Mouse (Mus musculus) CH12.LX (cell line): ENCODE results near the gene Fryl. TPM values are rescaled to one million over a fixed set of nuclear protein-coding genes. Genes with fewer than 3 reads are reported as not detected.

Source experiments
- DNase-seq: peaks from one replicate; pipeline ENCODE4 v3.0.0-alpha.2; 2013; ENCODE audit errors: extremely low read depth
- H3K27ac ChIP-seq: 2 replicates; pipeline ENCODE4 v1.5.1; 2012; ENCODE audit warnings: low read depth, mild to moderate bottlenecking, control low read depth, moderate library complexity; ENCODE audit not compliant: insufficient read depth
- H3K27me3 ChIP-seq: replicated peaks from 2 replicates; pipeline ENCODE3; 2012; ENCODE audit warnings: inconsistent platforms
- H3K36me3 ChIP-seq, 2 experiments: replicated peaks in 1 of 2; 2 replicates each; pipeline versions ENCODE3 to v1.6.1; 2012; ENCODE audit warnings: inconsistent platforms in 1 of 2, low read length in 1 of 2, mild to moderate bottlenecking in 1 of 2, mixed read lengths in 1 of 2, moderate library complexity in 1 of 2; ENCODE audit not compliant: control insufficient read depth in 1 of 2, insufficient read depth in 1 of 2
- H3K4me1 ChIP-seq, 2 experiments: 2 replicates each; pipeline ENCODE4 v1.6.1; 2012; ENCODE audit warnings: inconsistent platforms in 1 of 2, moderate library complexity in 1 of 2; ENCODE audit not compliant: insufficient read depth in 2 of 2, control insufficient read depth in 1 of 2
- H3K4me2 ChIP-seq: 2 replicates; pipeline ENCODE4 v1.6.1; 2012; ENCODE audit warnings: low read depth, mild to moderate bottlenecking, control low read depth; ENCODE audit not compliant: poor library complexity, insufficient read depth, severe bottlenecking
- H3K4me3 ChIP-seq, 3 experiments: fragments of 150-350 bp in 1 of 3; sonication (generic) in 1 of 3; replicated peaks in 1 of 3; 2 replicates each; pipeline versions ENCODE3 to v1.5.1; 2011 to 2012; ENCODE audit warnings: low read depth in 2 of 3, low read length in 2 of 3, mild to moderate bottlenecking in 2 of 3, moderate library complexity in 2 of 3, control low read depth in 1 of 3, improper control_type of control experiment in 1 of 3, inconsistent platforms in 1 of 3, mixed read lengths in 1 of 3; ENCODE audit not compliant: poor library complexity in 1 of 3
- H3K79me2 ChIP-seq: replicated peaks from 2 replicates; pipeline ENCODE4 v1.6.1; 2012; ENCODE audit warnings: mild to moderate bottlenecking, moderate library complexity; ENCODE audit not compliant: control insufficient read depth, poor library complexity, insufficient read depth, severe bottlenecking; ENCODE audit errors: extremely low read depth
- H3K9ac ChIP-seq: 2 replicates; pipeline ENCODE4 v1.6.1; 2012; ENCODE audit warnings: low read depth, mild to moderate bottlenecking, control low read depth, moderate library complexity; ENCODE audit not compliant: insufficient read depth
- H3K9me3 ChIP-seq: replicated peaks from 2 replicates; pipeline ENCODE3; 2012; ENCODE audit warnings: low read length, inconsistent platforms, mixed read lengths
- CHD2 ChIP-seq: IDR thresholded peaks from 2 replicates; pipeline ENCODE4 v1.6.1; 2011; ENCODE audit warnings: low read length, improper control_type of control experiment
- E2F4 ChIP-seq: IDR thresholded peaks from 2 replicates; pipeline ENCODE4 v1.6.1; 2011; ENCODE audit warnings: low read depth, low read length, improper control_type of control experiment; ENCODE audit not compliant: insufficient replicate concordance
- EP300 ChIP-seq: IDR thresholded peaks from 2 replicates; pipeline ENCODE4 v1.6.1; 2011; ENCODE audit warnings: low read length, improper control_type of control experiment
- HCFC1 ChIP-seq: IDR thresholded peaks from 2 replicates; pipeline ENCODE4 v1.6.1; 2012; ENCODE audit warnings: low read depth, mild to moderate bottlenecking, inconsistent platforms, low read length, improper control_type of control experiment
- IRF4 ChIP-seq: IDR thresholded peaks from 2 replicates; pipeline ENCODE4 v1.6.1; 2014; ENCODE audit warnings: low read depth, mild to moderate bottlenecking, inconsistent platforms, low read length, improper control_type of control experiment
- JUN ChIP-seq: IDR thresholded peaks from 2 replicates; pipeline ENCODE4 v1.6.1; 2011; ENCODE audit warnings: low read depth, mild to moderate bottlenecking, low read length, improper control_type of control experiment, moderate library complexity; ENCODE audit not compliant: insufficient read depth
- JUND ChIP-seq: conservative IDR thresholded peaks from 2 replicates; pipeline ENCODE4 v1.6.1; 2011; ENCODE audit warnings: low read depth, low read length, improper control_type of control experiment
- KAT2A ChIP-seq: IDR thresholded peaks from 2 replicates; pipeline ENCODE4 v1.6.1; 2012; ENCODE audit warnings: low read length, improper control_type of control experiment, inconsistent platforms; ENCODE audit not compliant: insufficient replicate concordance
- MAX ChIP-seq: IDR thresholded peaks from 2 replicates; pipeline ENCODE4 v1.6.1; 2011; ENCODE audit warnings: low read length, improper control_type of control experiment
- MAZ ChIP-seq: IDR thresholded peaks from 2 replicates; pipeline ENCODE4 v1.6.1; 2012; ENCODE audit warnings: low read depth, mild to moderate bottlenecking, inconsistent platforms, low read length, improper control_type of control experiment, moderate library complexity
- MEF2A ChIP-seq: IDR thresholded peaks from 2 replicates; pipeline ENCODE4 v1.6.1; 2014; ENCODE audit warnings: low read depth, mild to moderate bottlenecking, inconsistent platforms, low read length, improper control_type of control experiment, borderline replicate concordance
- MXI1 ChIP-seq: IDR thresholded peaks from 2 replicates; pipeline ENCODE4 v1.6.1; 2011; ENCODE audit warnings: mild to moderate bottlenecking, low read depth, low read length, improper control_type of control experiment
- NRF1 ChIP-seq: IDR thresholded peaks from 2 replicates; pipeline ENCODE4 v1.6.1; 2014; ENCODE audit warnings: low read depth, mild to moderate bottlenecking, inconsistent platforms, low read length, improper control_type of control experiment, moderate library complexity
- PAX5 ChIP-seq: IDR thresholded peaks from 2 replicates; pipeline ENCODE4 v1.6.1; 2012; ENCODE audit warnings: low read length, inconsistent platforms, mixed read lengths
- RCOR1 ChIP-seq: conservative IDR thresholded peaks from 2 replicates; pipeline ENCODE4 v1.6.1; 2012; ENCODE audit warnings: low read depth, mild to moderate bottlenecking, inconsistent platforms, low read length, improper control_type of control experiment
- SMC3 ChIP-seq: IDR thresholded peaks from 2 replicates; pipeline ENCODE4 v1.6.1; 2011; ENCODE audit warnings: low read depth, low read length, improper control_type of control experiment
- TCF12 ChIP-seq: IDR thresholded peaks from 2 replicates; pipeline ENCODE4 v1.6.1; 2014; ENCODE audit warnings: low read depth, mild to moderate bottlenecking, inconsistent platforms, low read length, improper control_type of control experiment
- UBTF ChIP-seq: IDR thresholded peaks from 2 replicates; pipeline ENCODE4 v1.6.1; 2012; ENCODE audit warnings: low read depth, mild to moderate bottlenecking, inconsistent platforms, low read length, improper control_type of control experiment, moderate library complexity
- USF1 ChIP-seq: IDR thresholded peaks from 2 replicates; pipeline ENCODE4 v1.6.1; 2014; ENCODE audit warnings: low read depth, mild to moderate bottlenecking, inconsistent platforms, low read length, improper control_type of control experiment
- USF2 ChIP-seq: conservative IDR thresholded peaks from 2 replicates; pipeline ENCODE4 v1.6.1; 2011; ENCODE audit warnings: low read depth, low read length, improper control_type of control experiment
- ZKSCAN1 ChIP-seq: IDR thresholded peaks from 2 replicates; pipeline ENCODE4 v1.6.1; 2012; ENCODE audit warnings: low read depth, inconsistent platforms, low read length, improper control_type of control experiment, borderline replicate concordance
- ZMIZ1 ChIP-seq: IDR thresholded peaks from 2 replicates; pipeline ENCODE4 v1.6.1; 2012; ENCODE audit warnings: low read depth, mild to moderate bottlenecking, inconsistent platforms, low read length, improper control_type of control experiment
- ZNF384 ChIP-seq: IDR thresholded peaks from 2 replicates; pipeline ENCODE4 v1.6.1; 2012; ENCODE audit warnings: low read depth, low read length, improper control_type of control experiment, inconsistent platforms
- dilution Hi-C: fragments of 300-500 bp; cut with MboI; formaldehyde crosslinking; loops from 2 replicates; pipeline ENCODE4 v1.14.3; 2020; ENCODE audit warnings: low sequenced_read_pairs; ENCODE audit not compliant: extremely low pct_unique_long_range_greater_than_20kb, extremely low pct_ligation_motif_present
- in situ Hi-C: fragments of 300-500 bp; cut with MboI; formaldehyde crosslinking; loops from 3 replicates; pipeline ENCODE4 v1.14.3; 2019; ENCODE audit warnings: low sequenced_read_pairs, low pct_ligation_motif_present, low pct_unique_long_range_greater_than_20kb, mixed read lengths
- polyA plus RNA-seq: library from polyadenylated mRNA; unstranded; fragments of >175 nt; gene quantifications from 2 replicates; pipeline ENCODE4 v1.2.1, GENCODE M21; 2012; ENCODE audit warnings: low read depth; ENCODE audit not compliant: insufficient read length
- total RNA-seq, 2 experiments: library from RNA; depleted of rRNA; stranded (reverse); fragments of 300-350 nt in 1 of 2; fragments of >200 nt in 1 of 2; gene quantifications; 2 replicates each; pipeline ENCODE4 v1.2.3; 2012 to 2014

Gene Fryl
- total and polyA plus RNA-seq, 3 experiments: 23.2 to 38.4 (median 31.3) TPM

DNA sequence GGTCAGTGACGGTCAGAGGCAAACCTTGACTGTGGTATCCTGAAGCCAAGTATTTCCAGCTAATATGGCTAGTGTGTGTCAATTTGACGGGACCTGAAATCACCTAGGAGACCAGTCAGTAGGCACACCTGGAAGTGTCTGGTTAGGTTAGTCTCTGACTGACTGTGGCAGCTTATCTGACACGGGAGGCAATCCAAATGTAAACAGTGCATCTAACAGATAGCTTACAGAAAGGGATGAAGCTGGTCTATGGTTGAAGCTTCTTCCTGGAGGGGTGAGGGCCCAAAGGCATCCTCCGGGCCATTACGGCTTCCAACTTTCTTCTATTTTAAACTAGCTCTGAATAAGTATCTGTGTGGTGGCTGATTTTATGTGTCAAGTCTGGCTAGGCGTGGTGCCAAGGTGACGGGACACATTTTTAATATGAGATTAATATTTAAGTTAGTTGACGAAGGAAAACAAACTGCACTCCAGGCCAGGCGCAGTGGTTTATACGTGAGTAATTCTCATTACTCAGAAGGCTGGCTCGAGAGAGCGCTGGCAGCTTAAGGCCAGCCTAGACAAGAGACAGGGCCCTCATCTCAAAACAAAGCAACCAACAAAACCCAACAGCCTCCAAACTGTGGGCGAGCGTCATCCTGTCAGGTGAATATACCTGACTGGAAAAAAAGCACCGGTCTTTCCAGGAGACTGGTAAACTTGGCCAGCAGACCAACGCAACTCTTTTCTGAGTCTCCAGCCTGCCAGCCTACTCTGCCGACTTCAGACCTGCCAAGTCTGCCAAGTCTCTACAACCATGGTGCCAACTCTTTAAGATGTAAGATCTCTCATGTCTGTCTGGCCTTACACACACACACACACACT lies 23.2 kb downstream of the Fryl start:
- no peak overlapping the region for H3K4me2 ChIP-seq
- H3K4me1 ChIP-seq: peaks cover 0 to 52% of the 10 kb centered on the region in 2 experiments; a peak in 2 of 4 replicates
- H3K27ac ChIP-seq: no peak overlapping the region
- no peaks in the 10 kb centered on the region for H3K9me3 ChIP-seq
- H3K79me2 ChIP-seq: peaks cover 7% of the 10 kb centered on the region; the same call in 1 of the 2 replicates
- H3K4me3 ChIP-seq: no peak overlapping the region
- dilution Hi-C loops: no loop called here
- TF ChIP-seq USF2 (no peak), PAX5 (no peak), SMC3 (no peak), E2F4 (no peak), USF1 (no peak), TCF12 (no peak), EP300 (no peak), UBTF (no peak), ZMIZ1 (no peak), ZNF384 (no peak), MAZ (no peak), KAT2A (no peak), IRF4 (no peak)
- H3K9ac ChIP-seq: no peak overlapping the region
- no peak for DNase-seq
- H3K27me3 ChIP-seq: no peaks in the 10 kb centered on the region
- in situ Hi-C loops: no loop called here
- peaks cover 0 to 36% of the 10 kb centered on the region in 2 experiments for H3K36me3 ChIP-seq

DNA sequence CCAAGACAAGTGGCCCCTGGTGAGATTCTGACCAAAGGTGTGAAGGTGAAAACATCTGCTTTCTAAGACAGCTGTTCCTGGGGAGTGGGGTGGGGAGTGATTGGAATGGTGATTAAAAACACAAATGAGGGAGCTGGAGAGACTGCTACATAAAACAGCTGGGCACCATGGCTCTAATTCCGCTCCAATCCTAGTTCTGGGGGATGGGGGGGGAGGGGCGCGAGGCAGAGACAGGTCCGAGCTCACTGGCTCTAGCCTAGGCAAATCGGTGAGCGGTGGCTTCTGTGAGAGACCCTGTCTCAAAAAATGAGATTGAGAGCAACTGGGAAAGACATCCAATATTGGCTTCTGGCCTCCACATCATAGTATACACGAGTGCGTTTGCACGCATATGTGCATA lies 24.2 kb downstream of the Fryl start:
- Histone ChIP-seq H3K79me2 (peaks cover 2% of the 10 kb centered on the region; the same call in 1 of the 2 replicates), H3K4me2 (no peak overlapping the region), H3K4me3 (no peak overlapping the region), H3K4me1 (peaks cover 0 to 57% of the 10 kb centered on the region in 2 experiments; a peak in 2 of 4 replicates), H3K36me3 (peaks cover 0 to 36% of the 10 kb centered on the region in 2 experiments), H3K27me3 (no peaks in the 10 kb centered on the region), H3K27ac (no peak overlapping the region), H3K9me3 (no peaks in the 10 kb centered on the region), H3K9ac (no peak overlapping the region)
- no peak for DNase-seq
- dilution Hi-C loops (no loop called here), in situ Hi-C loops (no loop called here)
- TF ChIP-seq USF1 (no peak), MAZ (no peak), TCF12 (no peak), MEF2A (no peak), NRF1 (no peak), MXI1 (no peak), CHD2 (no peak), JUN (no peak), JUND (no peak), MAX (no peak), EP300 (no peak), ZKSCAN1 (no peak), RCOR1 (no peak), HCFC1 (no peak)
